Mouse (Mus musculus): ENCODE measurements around the gene Il6st. TPM values are rescaled to one million over a fixed set of nuclear protein-coding genes. Genes with fewer than 3 reads are reported as not detected.

The Il6st gene
- polyA plus RNA-seq, 1 experiment from 2014 or later, result 21.3 TPM

GRCm38 (mm10) chr13:112458435-112459018, 5.3 kb upstream of the Il6st start:
- peaks cover 5% of the 10 kb centered on the region for H3K4me1 ChIP-seq
- no peaks in the 10 kb centered on the region for H3K27me3 ChIP-seq (ENCODE audit: low read depth, poor library complexity, severe bottlenecking)
- no peaks in the 10 kb centered on the region for H3K36me3 ChIP-seq
- H3K4me3 ChIP-seq, result no peak overlapping the region
- no peak overlapping the region for H3K27ac ChIP-seq
- WGBS, result 92% methylated on average over 11 of the region's 11 CpGs
- DNase-seq (ENCODE audit: low spot score), result no peak
- no peaks in the 10 kb centered on the region for H3K9me3 ChIP-seq (replicated peaks)

- WGBS, result 89% methylated on average over 6 of the region's 6 CpGs
- Histone ChIP-seq H3K9me3 (replicated peaks) (no peaks in the 10 kb centered on the region), H3K4me3 (no peak overlapping the region), H3K36me3 (no peaks in the 10 kb centered on the region), H3K4me1 (peaks cover 11% of the 10 kb centered on the region), H3K27me3 (ENCODE audit: low read depth, poor library complexity, severe bottlenecking) (no peaks in the 10 kb centered on the region), H3K27ac (no peak overlapping the region)
- DNase-seq (ENCODE audit: low spot score), result no peak
These were observed 3.9 kb upstream of the Il6st start for GRCm38 (mm10) chr13:112459956-112460355.

GRCm38 (mm10) chr13:112462411-112462987, 1.4 kb upstream of the Il6st start:
- Histone ChIP-seq H3K27me3 (ENCODE audit: low read depth, poor library complexity, severe bottlenecking) (no peaks in the 10 kb centered on the region), H3K27ac (no peak overlapping the region)
- 66% methylated on average over 6 of the region's 6 CpGs for WGBS

GRCm38 (mm10) chr13:112463337-112463802, 500 bp upstream of the Il6st start:
- peaks cover 19% of the 10 kb centered on the region for H3K4me1 ChIP-seq
- H3K4me3 ChIP-seq, result peak overlapping the region; percentile 89
- no peaks in the 10 kb centered on the region for H3K9me3 ChIP-seq (replicated peaks)
- peak overlapping the region; percentile 94 for H3K27ac ChIP-seq
- H3K27me3 ChIP-seq (ENCODE audit: low read depth, poor library complexity, severe bottlenecking), result no peaks in the 10 kb centered on the region
- 3% methylated on average over 17 of the region's 17 CpGs for WGBS
- no peaks in the 10 kb centered on the region for H3K36me3 ChIP-seq
- no peak for DNase-seq (ENCODE audit: low spot score)

More at GRCm38 (mm10) chr13:112462411-112462987, 1.4 kb upstream of the Il6st start:
- Histone ChIP-seq H3K4me1 (peaks cover 19% of the 10 kb centered on the region), H3K36me3 (no peaks in the 10 kb centered on the region), H3K4me3 (no peak overlapping the region), H3K9me3 (replicated peaks) (no peaks in the 10 kb centered on the region)
- DNase-seq (ENCODE audit: low spot score), result no peak

GRCm38 (mm10) chr13:112464626-112465287, 887 bp downstream of the Il6st start:
- peak; percentile 33 for DNase-seq (ENCODE audit: low spot score)
- peak overlapping the region; percentile 89 for H3K4me3 ChIP-seq
- peaks cover 19% of the 10 kb centered on the region for H3K4me1 ChIP-seq
- whole genome bisulfite sequencing, result 7% methylated on average over 18 of the region's 18 CpGs
- H3K27ac ChIP-seq, result peak overlapping the region; percentile 94
- no peaks in the 10 kb centered on the region for H3K27me3 ChIP-seq (ENCODE audit: low read depth, poor library complexity, severe bottlenecking)
- H3K36me3 ChIP-seq, result no peaks in the 10 kb centered on the region
- H3K9me3 ChIP-seq (replicated peaks), result no peaks in the 10 kb centered on the region

GRCm38 (mm10) chr13:112465585-112465984, 1.7 kb downstream of the Il6st start:
- Histone ChIP-seq H3K27me3 (ENCODE audit: low read depth, poor library complexity, severe bottlenecking) (no peaks in the 10 kb centered on the region), H3K4me1 (peaks cover 19% of the 10 kb centered on the region), H3K27ac (no peak overlapping the region), H3K9me3 (replicated peaks) (no peaks in the 10 kb centered on the region), H3K4me3 (peak overlapping the region; percentile 89; the same call in 1 of the 2 replicates), H3K36me3 (no peaks in the 10 kb centered on the region)
- WGBS, result 66% methylated on average over 2 of the region's 2 CpGs
- DNase-seq (ENCODE audit: low spot score), result no peak

GRCm38 (mm10) chr13:112466136-112466945, 2.5 kb downstream of the Il6st start:
- Histone ChIP-seq H3K4me3 (no peak overlapping the region), H3K9me3 (replicated peaks) (no peaks in the 10 kb centered on the region), H3K36me3 (no peaks in the 10 kb centered on the region), H3K27me3 (ENCODE audit: low read depth, poor library complexity, severe bottlenecking) (no peaks in the 10 kb centered on the region), H3K27ac (no peak overlapping the region), H3K4me1 (peaks cover 19% of the 10 kb centered on the region)
- 90% methylated on average over 19 of the region's 19 CpGs for WGBS
- no peak for DNase-seq (ENCODE audit: low spot score)

- WGBS, result 88% methylated on average over 3 of the region's 3 CpGs
- Histone ChIP-seq H3K9me3 (replicated peaks) (no peaks in the 10 kb centered on the region), H3K36me3 (no peaks in the 10 kb centered on the region), H3K4me1 (peaks cover 19% of the 10 kb centered on the region), H3K4me3 (no peak overlapping the region), H3K27ac (no peak overlapping the region), H3K27me3 (ENCODE audit: low read depth, poor library complexity, severe bottlenecking) (no peaks in the 10 kb centered on the region)
- DNase-seq (ENCODE audit: low spot score), result no peak
These were observed 3.0 kb downstream of the Il6st start for GRCm38 (mm10) chr13:112466946-112467255.

- Histone ChIP-seq H3K4me1 (peaks cover 19% of the 10 kb centered on the region), H3K36me3 (no peaks in the 10 kb centered on the region), H3K27me3 (ENCODE audit: low read depth, poor library complexity, severe bottlenecking) (no peaks in the 10 kb centered on the region), H3K27ac (no peak overlapping the region), H3K9me3 (replicated peaks) (no peaks in the 10 kb centered on the region), H3K4me3 (no peak overlapping the region)
- no peak for DNase-seq (ENCODE audit: low spot score)
- WGBS, result 93% methylated on average over 9 of the region's 9 CpGs
These were observed 3.5 kb downstream of the Il6st start for GRCm38 (mm10) chr13:112467384-112467783.

- WGBS, result 84% methylated on average over 5 of the region's 5 CpGs
These were observed 5.6 kb downstream of the Il6st start for GRCm38 (mm10) chr13:112469491-112469890.

GRCm38 (mm10) chr13:112471201-112471600, 7.3 kb downstream of the Il6st start:
- no peak overlapping the region for H3K27ac ChIP-seq
- 0 out of 2 replicates have a peak, but pooled peaks cover 6% of the 10 kb centered on the region for H3K4me1 ChIP-seq
- DNase-seq (ENCODE audit: low spot score), result no peak
- no peaks in the 10 kb centered on the region for H3K27me3 ChIP-seq (ENCODE audit: low read depth, poor library complexity, severe bottlenecking)
- 94% methylated on average over 9 of the region's 9 CpGs for WGBS
- H3K36me3 ChIP-seq, result peaks cover 12% of the 10 kb centered on the region
- no peaks in the 10 kb centered on the region for H3K9me3 ChIP-seq (replicated peaks)
- H3K4me3 ChIP-seq, result no peak overlapping the region

More at GRCm38 (mm10) chr13:112469491-112469890, 5.6 kb downstream of the Il6st start:
- no peaks in the 10 kb centered on the region for H3K9me3 ChIP-seq (replicated peaks)
- H3K27me3 ChIP-seq (ENCODE audit: low read depth, poor library complexity, severe bottlenecking), result no peaks in the 10 kb centered on the region
- H3K4me1 ChIP-seq, result peaks cover 18% of the 10 kb centered on the region; the same call in 1 of the 2 replicates
- no peak for DNase-seq (ENCODE audit: low spot score)
- H3K36me3 ChIP-seq, result no peaks in the 10 kb centered on the region
- no peak overlapping the region for H3K27ac ChIP-seq
- H3K4me3 ChIP-seq, result no peak overlapping the region

- WGBS, result 89% methylated on average over 19 of the region's 19 CpGs
- 0 out of 2 replicates have a peak, but pooled peaks cover 6% of the 10 kb centered on the region for H3K4me1 ChIP-seq
- no peaks in the 10 kb centered on the region for H3K27me3 ChIP-seq (ENCODE audit: low read depth, poor library complexity, severe bottlenecking)
- H3K27ac ChIP-seq, result no peak overlapping the region
- peaks cover 21% of the 10 kb centered on the region for H3K36me3 ChIP-seq
- DNase-seq (ENCODE audit: low spot score), result no peak
- no peaks in the 10 kb centered on the region for H3K9me3 ChIP-seq (replicated peaks)
- no peak overlapping the region for H3K4me3 ChIP-seq
These were observed 8.6 kb downstream of the Il6st start for GRCm38 (mm10) chr13:112472401-112473023.

Measured in limb, embryonic 10.5 days (tissue).